Mouse (Mus musculus) cerebellum, adult (tissue): ENCODE measurements around the gene Cyp26b1.

Experiments
- ATAC-seq: cut with Nextera tagmentation; 2 replicates; pipeline ENCODE4 v1.9.2; 2017; ENCODE audit warnings: mild to moderate bottlenecking, moderate library complexity, mixed read lengths; ENCODE audit not compliant: insufficient number of reproducible peaks, low FRiP score, low TSS enrichment

Gene Cyp26b1

GRCm38 (mm10) chr6:84588221-84588894 is 5.3 kb downstream of the Cyp26b1 start:
- no peak for ATAC-seq

- ATAC-seq, result no peak
These were observed 6.1 kb downstream of the Cyp26b1 start for GRCm38 (mm10) chr6:84587471-84588101.

DNA sequence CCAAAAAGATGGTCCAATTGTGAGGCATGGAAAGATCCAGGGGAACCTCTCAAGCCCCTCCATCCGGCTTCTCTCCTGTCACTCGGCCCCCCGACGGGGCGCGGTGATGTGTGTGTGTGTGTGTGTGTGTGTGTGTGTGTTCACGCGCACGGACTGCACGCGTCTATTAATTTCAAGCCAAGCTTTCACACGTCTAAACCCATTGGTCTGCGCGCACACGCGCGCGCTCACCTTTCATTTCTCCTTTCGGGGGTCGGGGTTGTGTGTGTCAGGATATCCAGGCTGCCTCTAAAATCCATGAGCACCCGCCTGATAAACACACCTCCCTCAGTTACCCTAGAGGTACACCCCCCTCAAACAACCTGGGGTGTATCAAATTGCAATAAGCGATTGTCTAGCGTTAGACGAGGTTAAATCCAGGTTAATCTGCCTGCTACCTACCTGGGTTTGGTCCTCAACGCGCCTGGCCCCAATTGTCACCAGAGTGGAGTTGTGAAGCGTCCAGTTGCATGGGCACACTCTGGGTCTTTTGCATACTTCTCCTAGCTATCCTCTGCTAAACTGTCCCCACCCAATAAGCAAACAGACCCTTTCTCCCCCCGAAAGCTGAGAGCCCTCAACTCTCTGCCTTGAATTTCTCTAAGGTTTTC is 7.0 kb downstream of the Cyp26b1 start:
- no peak for ATAC-seq

DNA sequence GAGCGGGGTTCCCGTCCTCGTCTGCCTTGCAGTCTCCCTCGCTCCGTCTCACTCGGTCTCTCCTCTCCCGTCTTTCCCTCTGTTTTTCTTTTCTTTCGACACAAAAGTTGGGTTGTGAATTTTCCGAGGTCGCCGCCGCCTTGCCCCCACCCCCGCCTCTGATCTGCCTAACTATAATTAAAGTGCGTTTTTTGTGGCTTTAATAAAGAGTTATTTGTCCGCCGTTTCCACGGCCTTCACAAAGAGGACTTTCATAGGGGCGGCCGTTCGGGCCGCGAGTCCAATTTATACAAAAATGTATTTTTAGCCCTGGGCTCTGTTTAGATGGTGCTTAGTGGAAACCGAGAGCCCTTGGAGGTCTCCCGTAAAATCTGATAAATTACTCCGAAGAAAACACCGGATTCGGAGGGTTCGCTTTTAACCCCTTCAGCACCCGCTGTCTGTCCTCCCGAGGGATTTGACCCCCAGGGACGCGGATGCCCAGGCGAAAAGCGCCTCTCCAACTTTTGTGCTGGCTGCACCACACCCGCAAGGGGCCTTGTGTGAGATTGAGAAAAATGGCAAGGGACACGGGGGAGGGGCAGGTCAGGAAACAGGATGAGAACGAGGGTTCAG is 7.9 kb downstream of the Cyp26b1 start:
- ATAC-seq, result no peak

DNA sequence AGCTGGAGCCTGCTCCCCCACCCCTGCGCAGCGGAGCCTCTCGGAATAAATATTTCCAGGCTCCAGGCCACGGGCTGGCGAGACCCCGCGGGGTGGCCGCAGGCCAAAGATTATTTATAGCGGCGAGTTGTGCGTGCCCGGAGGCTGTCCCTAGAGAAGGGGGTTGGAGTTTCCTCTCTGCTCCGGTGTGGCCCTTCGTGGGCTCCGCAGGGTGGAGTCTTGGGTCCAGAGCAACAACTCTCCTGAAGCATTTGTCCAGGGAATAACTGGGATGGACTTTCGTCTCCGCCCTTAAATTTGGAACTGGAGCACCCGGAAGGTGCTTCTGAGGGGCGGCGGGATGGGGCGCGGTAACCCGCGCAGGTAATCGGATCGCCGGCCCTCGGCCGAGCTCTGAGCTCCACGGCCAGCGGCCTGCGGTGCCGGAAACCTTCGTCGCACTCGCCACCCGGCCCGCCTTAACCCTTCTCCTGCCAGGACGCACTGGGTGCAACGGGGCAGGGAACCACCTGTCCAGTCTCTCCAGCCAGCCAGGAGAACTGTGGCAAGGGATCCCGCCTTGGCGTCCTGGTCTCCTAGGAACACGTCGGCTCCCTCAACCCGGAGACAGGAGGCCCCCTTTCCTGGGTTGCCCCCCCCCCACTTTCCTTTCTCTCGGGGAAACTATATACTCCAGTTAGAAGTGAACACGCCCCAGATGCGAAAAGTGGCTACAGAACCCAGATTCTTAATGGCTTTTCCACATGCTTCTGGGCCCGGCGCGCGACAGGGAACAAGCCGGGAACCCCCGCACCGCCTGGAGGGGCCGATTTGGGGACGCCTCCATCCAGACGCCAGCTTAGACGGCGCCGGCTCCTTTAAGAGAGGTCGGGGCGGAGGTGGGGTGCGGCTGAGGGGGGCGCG is 8.7 kb downstream of the Cyp26b1 start:
- no peak for ATAC-seq

- no peak for ATAC-seq
These were observed 9.6 kb downstream of the Cyp26b1 start for GRCm38 (mm10) chr6:84583841-84584782.

DNA sequence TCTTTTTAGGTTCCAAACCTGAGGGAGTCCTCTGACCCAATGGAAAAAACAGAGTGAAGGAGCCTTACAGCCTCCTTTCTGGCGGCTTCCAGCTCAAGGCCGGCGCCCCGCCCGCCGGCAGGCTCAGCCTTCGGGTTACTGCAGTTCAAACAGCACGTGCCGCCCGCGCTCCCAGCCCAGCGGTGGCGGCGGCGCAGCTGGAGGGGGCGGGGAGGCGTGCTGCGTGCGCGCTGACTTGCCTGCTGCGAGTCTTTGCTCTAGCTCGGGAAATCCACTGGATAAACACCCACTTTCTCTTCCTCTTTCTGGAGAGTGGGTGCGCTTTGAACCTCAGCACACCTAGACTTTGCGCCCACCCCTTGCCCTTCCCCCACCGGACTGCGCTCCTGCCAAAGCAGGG is 10.3 kb downstream of the Cyp26b1 start:
- no peak for ATAC-seq

GRCm38 (mm10) chr6:84582826-84583225 is 10.9 kb downstream of the Cyp26b1 start:
- ATAC-seq, result no peak

DNA sequence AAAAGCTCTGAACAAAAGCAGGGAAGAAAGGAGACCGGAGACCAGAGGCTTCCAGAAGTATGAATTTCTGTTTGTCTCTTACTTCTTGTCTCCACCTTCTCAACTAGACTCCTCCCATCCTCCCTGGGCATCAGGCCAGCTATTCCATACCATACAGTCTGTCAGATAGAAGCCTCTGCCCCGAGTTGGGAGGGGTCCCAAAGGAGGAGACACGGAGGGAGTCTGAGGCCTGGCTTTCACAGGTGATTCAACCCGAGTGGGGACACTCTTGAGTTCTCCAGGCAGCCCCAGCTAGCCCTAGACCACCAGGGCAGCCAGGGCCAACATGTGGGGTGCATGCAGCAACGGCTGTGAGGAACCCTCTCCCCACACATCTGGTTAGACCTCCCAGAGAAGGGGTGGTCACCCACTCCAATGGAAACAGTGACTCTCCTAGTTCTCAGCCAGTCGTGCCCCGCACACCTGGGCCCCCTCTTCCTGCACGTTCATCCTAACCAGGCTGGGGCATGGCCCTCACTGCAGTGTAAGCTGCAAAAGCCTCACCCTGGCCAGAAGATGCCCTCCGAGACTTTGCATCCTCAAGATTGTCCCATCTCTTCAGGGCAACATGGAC is 11.8 kb downstream of the Cyp26b1 start:
- ATAC-seq, result no peak

DNA sequence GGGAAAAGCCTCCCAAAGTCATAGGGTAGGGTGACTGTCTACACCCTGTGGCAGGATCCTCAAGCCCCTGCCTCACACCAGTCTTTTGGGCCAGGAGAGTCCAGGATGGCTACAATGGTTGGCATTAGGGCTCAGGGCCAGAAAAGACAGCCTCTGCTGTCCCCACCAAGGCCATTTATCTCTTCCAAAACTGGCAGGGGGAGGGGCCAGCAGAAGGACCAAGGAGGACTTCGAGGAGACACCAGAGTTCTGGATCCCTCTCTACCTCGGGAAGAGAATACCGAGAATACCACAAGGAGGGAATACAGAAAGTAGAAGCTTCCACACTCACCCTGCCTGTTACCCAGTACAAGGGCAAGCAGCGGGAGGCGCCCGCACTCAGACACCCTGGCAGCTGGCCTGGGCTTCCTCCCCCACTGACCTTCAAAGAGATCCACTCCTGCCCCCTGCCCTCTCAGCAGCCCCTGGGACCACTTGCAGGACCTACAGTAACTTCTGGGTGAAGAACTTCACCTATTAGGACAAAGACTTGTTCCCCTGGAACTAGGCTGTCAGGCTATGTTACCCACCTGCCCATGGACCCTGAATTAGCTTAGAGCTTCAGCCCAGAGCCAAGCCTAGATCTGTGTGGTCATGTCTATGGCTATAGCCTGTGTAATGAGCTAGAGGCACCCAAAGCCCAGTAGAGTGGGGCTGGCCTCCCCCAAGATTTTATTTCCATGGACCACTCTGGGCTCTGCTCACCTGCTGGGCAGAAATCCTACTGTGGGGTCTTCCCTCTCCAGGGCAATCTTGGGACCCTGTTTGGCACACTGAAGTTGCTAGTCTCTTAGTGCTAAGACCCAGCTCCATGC is 12.5 kb downstream of the Cyp26b1 start:
- no peak for ATAC-seq

- no peak for ATAC-seq
These were observed 14.2 kb downstream of the Cyp26b1 start for GRCm38 (mm10) chr6:84579508-84579907.

DNA sequence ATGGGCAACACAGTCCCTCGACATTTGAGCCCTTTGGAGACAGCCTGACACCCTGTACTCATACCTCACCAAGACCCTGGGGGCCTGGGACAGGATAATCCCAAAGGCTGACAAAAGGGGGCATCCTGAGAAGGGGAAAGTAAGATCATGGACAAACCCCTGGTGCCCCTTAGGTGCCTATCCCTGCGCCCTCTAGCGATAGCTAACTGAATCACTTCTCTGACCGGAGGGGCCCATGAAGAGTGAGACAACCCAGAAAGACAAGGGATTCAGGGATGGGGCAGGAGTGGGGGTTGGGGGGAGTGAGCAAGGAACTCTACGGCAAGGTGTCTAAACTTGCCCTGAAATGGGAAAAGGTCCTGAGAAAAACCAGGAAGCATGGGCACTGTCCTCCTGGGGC is 14.8 kb downstream of the Cyp26b1 start:
- ATAC-seq, result no peak

- no peak for ATAC-seq
These were observed 15.8 kb downstream of the Cyp26b1 start for GRCm38 (mm10) chr6:84577898-84578297.

- ATAC-seq, result no peak
These were observed 19.6 kb downstream of the Cyp26b1 start for GRCm38 (mm10) chr6:84573905-84574660.

DNA sequence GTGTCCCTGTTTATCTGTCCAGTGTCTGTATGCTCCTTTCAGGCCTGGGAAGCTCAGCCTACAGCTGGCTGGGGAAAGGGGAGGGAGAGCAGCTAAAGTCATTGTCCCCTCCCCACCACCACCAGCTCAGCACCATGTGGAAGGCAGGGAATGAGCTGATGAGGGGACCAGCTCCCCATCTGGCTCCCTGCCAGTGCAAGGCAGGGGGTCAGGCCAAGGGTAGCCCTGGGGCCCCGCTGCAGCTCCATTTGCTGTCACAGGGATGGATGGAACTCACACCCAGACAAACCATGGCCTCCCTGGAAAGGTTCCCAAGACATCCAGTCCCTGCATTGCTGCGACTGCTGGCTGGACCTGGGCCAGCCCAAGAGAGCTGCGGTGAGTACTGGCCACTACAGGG is 23.7 kb downstream of the Cyp26b1 start:
- ATAC-seq, result no peak

DNA sequence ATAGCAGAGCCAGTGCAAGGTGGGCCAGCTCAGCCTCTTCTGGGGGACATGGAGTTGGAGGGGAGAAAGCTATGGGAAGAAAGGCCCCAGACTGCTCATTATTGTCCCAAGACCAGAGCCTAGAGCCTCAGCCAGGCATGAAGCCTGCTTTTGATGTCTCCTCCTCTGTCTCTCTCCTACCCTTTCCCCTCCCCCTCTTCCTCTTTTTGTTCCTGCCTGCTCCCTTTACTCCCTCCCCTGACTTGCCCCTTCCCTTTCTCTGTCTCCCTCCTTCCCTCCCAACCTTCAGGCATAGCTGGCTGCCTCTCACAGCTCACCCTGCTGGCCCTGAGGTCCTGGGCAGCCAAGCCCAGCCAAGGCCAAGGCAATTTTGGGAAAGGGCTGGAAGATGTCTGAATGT is 24.1 kb downstream of the Cyp26b1 start:
- no peak for ATAC-seq

DNA sequence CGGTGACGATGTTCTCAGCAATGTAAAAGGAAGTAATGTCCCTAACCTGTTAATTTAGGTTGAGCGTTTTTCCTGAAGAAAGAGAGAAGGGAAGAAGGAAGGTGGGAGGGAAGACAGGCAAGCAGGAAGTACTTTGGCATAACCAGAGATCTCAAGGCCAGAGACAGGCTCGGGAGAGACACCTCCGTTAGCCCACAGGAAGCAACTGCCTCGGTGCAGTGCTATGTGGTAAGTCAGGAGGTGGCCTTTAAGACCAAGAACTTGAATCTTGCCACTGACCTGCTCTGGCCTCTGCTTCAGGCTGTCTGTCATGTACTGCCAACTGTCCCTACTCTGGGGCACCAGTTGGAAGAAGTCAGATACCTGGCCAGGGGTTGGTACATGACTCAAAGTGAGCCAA is 24.8 kb downstream of the Cyp26b1 start:
- ATAC-seq, result no peak
